Mouse (Mus musculus) stomach, embryonic 15.5 days (tissue): ENCODE measurements around the gene Snx14. TPM values are rescaled to one million over a fixed set of nuclear protein-coding genes. Genes with fewer than 3 reads are reported as not detected.

Experiments
- ATAC-seq: fragments of 200-750 bp; cut with Nextera tagmentation; 2 replicates; pipeline ENCODE4 v1.8.0; 2017; ENCODE audit warnings: low read depth, moderate number of reproducible peaks, moderate TSS enrichment; ENCODE audit not compliant: insufficient read depth, low FRiP score
- H3K27ac ChIP-seq: fragments of 300-500 bp; sonication (generic); 2 replicates; pipeline ENCODE4 v1.5.1; 2015; ENCODE audit warnings: mild to moderate bottlenecking, inconsistent platforms
- H3K27me3 ChIP-seq: fragments of 300-500 bp; sonication (generic); replicated peaks from 2 replicates; pipeline ENCODE4 v1.6.1; 2015; ENCODE audit warnings: inconsistent platforms
- H3K36me3 ChIP-seq: fragments of 300-500 bp; sonication (generic); 2 replicates; pipeline ENCODE4 v1.6.1; 2015; ENCODE audit warnings: inconsistent platforms
- H3K4me1 ChIP-seq: fragments of 300-500 bp; sonication (generic); 2 replicates; pipeline ENCODE4 v1.6.1; 2015; ENCODE audit warnings: inconsistent platforms
- H3K4me2 ChIP-seq: fragments of 300-500 bp; sonication (generic); 2 replicates; pipeline ENCODE4 v1.6.1; 2015; ENCODE audit warnings: mild to moderate bottlenecking, inconsistent platforms
- H3K4me3 ChIP-seq: fragments of 300-500 bp; sonication (generic); replicated peaks from 2 replicates; pipeline ENCODE4 v1.5.1; 2015; ENCODE audit warnings: inconsistent platforms
- H3K9ac ChIP-seq: fragments of 300-500 bp; sonication (generic); 2 replicates; pipeline ENCODE4 v1.6.1; 2015; ENCODE audit warnings: inconsistent platforms
- H3K9me3 ChIP-seq: fragments of 300-500 bp; sonication (generic); 2 replicates; pipeline ENCODE4 v1.6.1; 2016; ENCODE audit warnings: inconsistent platforms
- WGBS: fragments of 180-500 bp; shearing (Covaris S2); methylation state at CpG from one replicate; pipeline ENCODE4 v1.1.7; 2015; 5-methylcytosine and 5-hydroxymethylcytosine counted together
- polyA plus RNA-seq: library from polyadenylated mRNA; unstranded; fragments of >200 nt; fragmentation: Nextera tagmentation; extraction: Ambion mirVana; gene quantifications from 2 replicates; pipeline ENCODE4 v1.2.1, GENCODE M21; 2015

Gene Snx14
- polyA plus RNA-seq, 1 experiment from 2014 or later: 29.4 TPM

DNA sequence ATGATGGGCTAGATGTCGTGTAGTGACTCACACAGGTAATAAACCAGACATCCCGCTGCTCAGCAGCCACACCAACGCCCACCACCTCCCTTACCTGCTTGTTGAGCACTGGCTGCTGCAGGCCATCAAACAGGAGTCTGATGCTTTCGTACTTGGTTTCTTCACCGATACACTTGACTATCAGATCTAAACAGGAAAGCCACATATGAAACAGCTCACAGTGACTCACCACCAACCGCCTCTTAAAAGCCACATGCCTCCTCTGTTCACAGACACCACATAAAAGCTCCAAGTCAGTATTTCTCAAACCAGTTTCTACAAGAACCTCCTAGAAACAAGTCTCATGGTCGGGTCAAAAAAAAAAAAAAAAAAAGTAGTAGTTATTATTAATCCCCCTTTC is 58.7 kb downstream of the Snx14 start:
- 61% methylated on average over 7 of the region's 7 CpGs for WGBS
- ATAC-seq: no peak

DNA sequence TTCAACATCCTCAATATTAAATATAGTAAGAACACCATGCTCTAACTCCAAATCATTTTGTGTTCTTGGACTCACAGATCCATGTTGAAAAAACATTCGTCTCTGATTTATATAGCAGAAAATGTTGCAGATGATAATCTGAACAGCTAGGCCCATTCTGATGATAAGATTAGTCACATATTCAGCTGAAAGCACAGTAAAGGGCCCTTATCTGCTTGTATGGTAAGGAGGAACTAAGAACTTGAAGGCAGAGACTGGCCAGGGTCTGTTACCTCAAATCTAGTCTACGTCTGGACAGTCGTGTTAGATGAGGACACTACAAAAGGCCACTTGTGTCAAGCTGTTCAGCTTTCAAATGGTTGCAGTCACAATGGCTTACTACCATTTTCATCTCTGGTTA is 59.7 kb downstream of the Snx14 start:
- H3K4me1 ChIP-seq: no peaks in the 10 kb centered on the region
- H3K27ac ChIP-seq: no peak overlapping the region
- no peak overlapping the region for H3K4me2 ChIP-seq
- H3K9ac ChIP-seq: no peak overlapping the region
- ATAC-seq: no peak
- no peaks in the 10 kb centered on the region for H3K27me3 ChIP-seq
- 0 out of 2 replicates have a peak, but pooled peaks cover 7% of the 10 kb centered on the region for H3K36me3 ChIP-seq
- no peak overlapping the region for H3K4me3 ChIP-seq
- WGBS: 83% methylated on average over 3 of the region's 3 CpGs
- no peaks in the 10 kb centered on the region for H3K9me3 ChIP-seq

More for the DNA sequence above, 58.7 kb downstream of the Snx14 start:
- Histone ChIP-seq H3K9me3 (no peaks in the 10 kb centered on the region), H3K4me1 (no peaks in the 10 kb centered on the region), H3K27me3 (no peaks in the 10 kb centered on the region), H3K9ac (no peak overlapping the region), H3K4me2 (no peak overlapping the region), H3K27ac (no peak overlapping the region), H3K36me3 (0 out of 2 replicates have a peak, but pooled peaks cover 7% of the 10 kb centered on the region), H3K4me3 (no peak overlapping the region)

DNA sequence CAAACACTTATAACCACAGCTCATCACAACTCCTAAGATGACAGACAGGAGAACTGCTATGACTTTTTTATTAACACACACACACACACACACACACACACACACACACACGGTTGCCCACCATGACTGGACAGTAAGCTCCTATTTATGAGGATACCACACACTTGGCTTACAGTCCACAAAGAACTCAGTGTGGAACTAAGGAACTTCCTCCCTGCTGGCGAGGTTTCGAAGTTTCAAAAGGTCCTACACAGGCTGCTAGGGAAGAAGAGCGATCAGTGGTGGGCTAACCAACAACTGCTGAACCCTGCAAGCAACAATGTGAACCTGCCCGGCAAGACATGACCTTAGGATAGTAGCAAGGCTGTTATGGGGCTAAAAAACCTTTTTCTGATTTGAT is 61.3 kb downstream of the Snx14 start:
- no peak for ATAC-seq
- no peak overlapping the region for H3K27ac ChIP-seq
- H3K4me1 ChIP-seq: no peaks in the 10 kb centered on the region
- no peak overlapping the region for H3K9ac ChIP-seq
- WGBS: 85% methylated on average over 5 of the region's 5 CpGs
- H3K36me3 ChIP-seq: 0 out of 2 replicates have a peak, but pooled peaks cover 7% of the 10 kb centered on the region
- no peaks in the 10 kb centered on the region for H3K9me3 ChIP-seq
- H3K4me2 ChIP-seq: no peak overlapping the region
- H3K27me3 ChIP-seq: no peaks in the 10 kb centered on the region
- H3K4me3 ChIP-seq: no peak overlapping the region

DNA sequence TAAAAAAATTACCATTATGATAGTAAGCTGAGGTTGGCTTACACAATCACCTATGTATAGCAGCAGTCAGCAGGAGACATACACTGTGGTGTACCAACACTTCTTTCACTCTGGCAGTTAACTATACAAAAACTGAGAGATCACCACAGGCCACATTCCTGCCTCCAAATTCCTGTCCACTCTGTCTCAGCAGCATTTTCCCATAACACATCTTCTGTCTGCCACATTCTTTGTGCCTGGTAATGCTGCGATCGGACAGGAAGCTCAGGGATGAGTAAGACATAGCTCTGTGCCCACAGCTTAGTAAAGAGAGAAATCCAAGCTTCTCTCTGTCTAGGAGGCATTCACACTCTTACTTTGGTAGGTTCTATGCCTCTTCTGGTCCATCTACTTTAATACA is 65.8 kb downstream of the Snx14 start:
- Histone ChIP-seq H3K4me1 (no peaks in the 10 kb centered on the region), H3K4me3 (no peak overlapping the region), H3K27ac (no peak overlapping the region), H3K9me3 (no peaks in the 10 kb centered on the region), H3K9ac (no peak overlapping the region), H3K4me2 (no peak overlapping the region), H3K27me3 (no peaks in the 10 kb centered on the region), H3K36me3 (no peaks in the 10 kb centered on the region)
- ATAC-seq: no peak
- WGBS: 86% methylated on average over 2 of the region's 2 CpGs

DNA sequence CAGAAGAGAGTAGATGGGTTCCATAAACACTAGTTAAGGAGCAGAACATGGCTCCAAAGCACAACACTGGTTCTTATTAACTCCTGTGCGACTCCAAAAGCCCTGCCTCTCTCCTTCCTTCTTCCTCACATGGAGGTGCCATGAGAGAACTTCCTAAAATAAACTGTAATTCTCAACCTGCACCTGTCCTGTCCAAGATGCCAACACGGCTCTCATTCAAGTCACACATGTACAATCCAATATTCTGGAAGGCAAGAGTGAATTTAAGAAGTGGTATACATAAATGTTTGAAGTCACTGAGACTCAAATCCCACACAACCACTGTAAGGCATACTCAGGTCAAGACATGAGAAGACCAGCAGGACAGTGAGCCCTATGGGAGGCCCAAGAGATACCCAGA is 67.6 kb downstream of the Snx14 start:
- H3K9ac ChIP-seq: no peak overlapping the region
- H3K4me1 ChIP-seq: no peaks in the 10 kb centered on the region
- WGBS: 93% methylated on average over 2 of the region's 2 CpGs
- no peak for ATAC-seq
- H3K27me3 ChIP-seq: no peaks in the 10 kb centered on the region
- no peak overlapping the region for H3K4me2 ChIP-seq
- H3K36me3 ChIP-seq: no peaks in the 10 kb centered on the region
- no peak overlapping the region for H3K27ac ChIP-seq
- no peaks in the 10 kb centered on the region for H3K9me3 ChIP-seq
- H3K4me3 ChIP-seq: no peak overlapping the region

DNA sequence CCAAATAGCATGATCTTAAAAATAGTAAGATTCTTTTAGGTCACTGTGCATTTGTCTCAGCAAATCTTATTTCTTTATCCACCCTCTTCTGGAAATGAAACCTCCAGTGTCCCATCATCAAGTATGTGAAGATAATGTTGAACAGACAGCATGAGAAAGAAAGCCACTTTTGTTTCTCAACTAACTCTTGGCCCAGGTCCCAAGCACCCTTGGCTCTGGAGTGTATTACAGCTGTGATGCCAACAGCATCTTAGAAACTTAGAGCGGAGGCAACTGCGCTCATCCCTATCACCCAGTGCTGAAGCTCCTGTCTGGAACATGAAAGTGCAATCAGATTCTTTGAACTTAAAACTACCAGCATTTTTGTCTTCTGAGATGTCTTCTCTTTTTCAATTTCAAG is 69.1 kb downstream of the Snx14 start:
- Histone ChIP-seq H3K27ac (no peak overlapping the region), H3K4me3 (no peak overlapping the region), H3K36me3 (no peaks in the 10 kb centered on the region), H3K4me2 (no peak overlapping the region), H3K4me1 (no peaks in the 10 kb centered on the region), H3K27me3 (no peaks in the 10 kb centered on the region), H3K9me3 (no peaks in the 10 kb centered on the region), H3K9ac (no peak overlapping the region)
- no peak for ATAC-seq
- WGBS: 91% methylated on average over 2 of the region's 2 CpGs

DNA sequence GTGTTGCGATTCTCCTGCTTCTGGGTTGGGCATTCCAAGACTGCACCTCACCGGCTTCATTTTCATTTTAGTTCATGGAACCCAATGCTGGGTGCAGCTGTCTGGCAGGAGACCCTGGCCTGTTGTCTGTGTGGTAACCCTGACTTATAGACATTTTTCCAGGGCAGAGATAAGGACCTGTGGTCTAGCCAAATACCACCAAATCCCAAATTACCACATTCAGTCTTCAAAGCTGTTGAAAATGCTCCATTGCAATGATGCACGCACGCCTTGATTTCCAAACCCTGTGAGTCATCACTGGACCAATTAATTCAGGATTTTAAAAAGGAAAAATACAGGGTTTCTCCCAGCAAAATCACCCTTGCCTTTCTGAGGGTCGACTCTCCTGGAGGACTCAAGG is 70.3 kb downstream of the Snx14 start:
- Histone ChIP-seq H3K36me3 (no peaks in the 10 kb centered on the region), H3K27ac (no peak overlapping the region), H3K9me3 (no peaks in the 10 kb centered on the region), H3K9ac (no peak overlapping the region), H3K27me3 (no peaks in the 10 kb centered on the region), H3K4me2 (no peak overlapping the region), H3K4me1 (no peaks in the 10 kb centered on the region), H3K4me3 (no peak overlapping the region)
- ATAC-seq: no peak
- WGBS: 91% methylated on average over 5 of the region's 5 CpGs

DNA sequence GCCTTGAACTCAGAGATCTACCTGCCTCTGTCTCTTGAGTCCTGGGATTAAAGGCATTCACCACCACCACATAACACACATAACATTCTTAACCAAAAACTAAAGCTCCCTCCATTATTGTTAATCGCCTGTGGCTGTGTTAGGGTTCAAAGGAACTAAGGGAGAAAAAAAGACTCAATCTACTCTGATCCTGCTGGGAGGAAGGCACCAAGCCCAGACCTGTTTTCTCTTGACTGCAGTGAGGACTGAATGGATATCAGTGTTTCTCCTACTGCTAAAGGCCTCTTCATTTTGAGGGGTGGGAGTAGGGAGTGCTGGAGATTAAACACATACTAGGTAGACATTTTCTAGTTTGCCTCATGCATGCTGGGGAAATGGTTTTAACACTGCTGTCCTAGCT is 71.0 kb downstream of the Snx14 start:
- H3K9ac ChIP-seq: no peak overlapping the region
- H3K36me3 ChIP-seq: no peaks in the 10 kb centered on the region
- ATAC-seq: no peak
- no peak overlapping the region for H3K4me3 ChIP-seq
- no peak overlapping the region for H3K4me2 ChIP-seq
- no peaks in the 10 kb centered on the region for H3K27me3 ChIP-seq
- no peaks in the 10 kb centered on the region for H3K9me3 ChIP-seq
- 68% methylated on average over 1 of the region's 1 CpGs for WGBS
- H3K27ac ChIP-seq: no peak overlapping the region
- no peaks in the 10 kb centered on the region for H3K4me1 ChIP-seq

DNA sequence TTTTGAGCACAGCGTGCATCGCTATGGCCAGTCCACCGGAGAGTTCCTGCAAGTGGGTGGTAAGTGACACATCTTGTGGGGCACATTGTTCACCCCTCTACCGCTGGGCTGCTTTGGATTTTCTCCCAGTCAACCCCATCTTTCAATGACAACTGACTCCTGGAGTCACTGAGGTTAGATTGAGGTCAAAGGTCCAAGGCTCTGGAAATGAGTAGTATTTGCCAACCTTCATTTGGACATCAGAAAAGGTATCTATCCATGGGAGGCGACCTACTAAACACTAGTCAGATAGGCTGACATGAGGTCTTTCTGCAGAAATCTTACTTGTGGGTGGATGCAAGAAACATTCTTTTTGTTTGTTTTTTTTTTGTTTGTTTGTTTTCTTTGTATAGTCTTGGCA is 71.4 kb downstream of the Snx14 start:
- no peaks in the 10 kb centered on the region for H3K9me3 ChIP-seq
- no peak overlapping the region for H3K4me3 ChIP-seq
- no peaks in the 10 kb centered on the region for H3K4me1 ChIP-seq
- H3K4me2 ChIP-seq: no peak overlapping the region
- no peak overlapping the region for H3K9ac ChIP-seq
- 76% methylated on average over 5 of the region's 5 CpGs for WGBS
- no peaks in the 10 kb centered on the region for H3K27me3 ChIP-seq
- H3K27ac ChIP-seq: no peak overlapping the region
- H3K36me3 ChIP-seq: no peaks in the 10 kb centered on the region
- no peak for ATAC-seq

DNA sequence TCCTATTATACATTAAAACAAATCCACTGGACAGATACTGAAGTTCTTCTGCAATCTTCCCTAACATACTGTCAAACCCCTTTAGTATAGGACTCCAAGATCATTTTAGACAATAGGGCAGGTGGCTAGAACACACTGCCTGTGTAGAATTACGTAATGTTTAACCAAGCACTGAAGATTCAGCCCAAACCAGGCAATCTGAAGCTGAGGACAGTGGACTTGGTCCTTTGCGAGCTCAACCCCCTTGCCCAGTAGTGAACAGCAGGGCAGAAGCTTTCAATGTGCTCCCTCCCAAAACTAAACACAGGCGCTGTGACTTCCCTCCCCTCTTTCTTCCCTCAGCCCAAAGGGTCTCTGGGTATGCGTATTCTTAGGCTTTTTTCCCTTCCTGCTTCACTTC is 71.9 kb downstream of the Snx14 start:
- no peak overlapping the region for H3K4me2 ChIP-seq
- no peak for ATAC-seq
- WGBS: 74% methylated on average over 4 of the region's 4 CpGs

DNA sequence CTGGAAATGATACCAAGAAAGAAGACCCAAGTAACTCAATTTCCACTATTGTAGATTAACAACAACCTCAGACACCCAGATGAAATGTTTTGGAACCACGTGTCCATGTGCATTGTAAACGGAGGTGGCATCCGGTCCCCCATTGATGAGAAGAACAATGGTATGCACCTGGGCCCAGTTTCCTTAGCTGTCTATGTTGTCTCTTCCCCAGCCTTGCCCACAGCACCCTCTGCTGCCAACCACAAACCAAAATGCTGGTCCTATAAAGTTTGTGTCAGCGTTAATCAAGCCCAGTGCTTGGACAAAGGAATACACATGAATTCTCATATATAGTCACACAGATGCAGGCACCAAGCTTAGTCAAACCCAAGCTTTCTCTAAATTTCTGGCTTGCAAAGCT is 72.5 kb downstream of the Snx14 start:
- Histone ChIP-seq H3K27ac (no peak overlapping the region), H3K36me3 (no peaks in the 10 kb centered on the region), H3K9ac (no peak overlapping the region), H3K4me3 (no peak overlapping the region), H3K4me2 (no peak overlapping the region), H3K27me3 (no peaks in the 10 kb centered on the region), H3K4me1 (no peaks in the 10 kb centered on the region), H3K9me3 (no peaks in the 10 kb centered on the region)
- 81% methylated on average over 4 of the region's 4 CpGs for WGBS
- ATAC-seq: no peak

More for the DNA sequence above, 71.9 kb downstream of the Snx14 start:
- Histone ChIP-seq H3K4me3 (no peak overlapping the region), H3K4me1 (no peaks in the 10 kb centered on the region), H3K27ac (no peak overlapping the region), H3K9me3 (no peaks in the 10 kb centered on the region), H3K27me3 (no peaks in the 10 kb centered on the region), H3K36me3 (no peaks in the 10 kb centered on the region), H3K9ac (no peak overlapping the region)

DNA sequence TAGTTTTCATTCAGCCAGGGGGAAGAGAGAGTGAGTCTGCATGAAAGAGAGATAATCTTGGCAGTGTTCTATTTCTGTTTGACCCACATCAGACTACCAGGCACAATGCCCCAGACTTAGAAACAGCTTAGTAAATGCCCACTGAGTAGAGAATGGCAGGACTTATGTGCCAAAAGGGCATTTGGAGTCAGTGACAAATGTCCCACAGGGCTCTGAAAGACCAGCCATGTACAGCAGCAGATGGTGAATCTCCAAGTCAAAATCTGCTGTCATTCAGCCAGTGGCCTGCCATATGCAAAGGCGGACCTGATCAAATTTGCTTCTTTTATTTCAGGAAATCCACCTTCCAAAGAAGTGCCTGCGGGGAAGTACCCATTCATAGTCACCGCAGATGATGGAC is 75.7 kb downstream of the Snx14 start:
- H3K27ac ChIP-seq: no peak overlapping the region
- H3K4me3 ChIP-seq: no peak overlapping the region
- ATAC-seq: no peak
- H3K4me2 ChIP-seq: no peak overlapping the region
- no peaks in the 10 kb centered on the region for H3K4me1 ChIP-seq
- H3K36me3 ChIP-seq: no peaks in the 10 kb centered on the region
- H3K9ac ChIP-seq: no peak overlapping the region
- WGBS: 89% methylated on average over 3 of the region's 3 CpGs
- H3K9me3 ChIP-seq: no peaks in the 10 kb centered on the region
- H3K27me3 ChIP-seq: no peaks in the 10 kb centered on the region

DNA sequence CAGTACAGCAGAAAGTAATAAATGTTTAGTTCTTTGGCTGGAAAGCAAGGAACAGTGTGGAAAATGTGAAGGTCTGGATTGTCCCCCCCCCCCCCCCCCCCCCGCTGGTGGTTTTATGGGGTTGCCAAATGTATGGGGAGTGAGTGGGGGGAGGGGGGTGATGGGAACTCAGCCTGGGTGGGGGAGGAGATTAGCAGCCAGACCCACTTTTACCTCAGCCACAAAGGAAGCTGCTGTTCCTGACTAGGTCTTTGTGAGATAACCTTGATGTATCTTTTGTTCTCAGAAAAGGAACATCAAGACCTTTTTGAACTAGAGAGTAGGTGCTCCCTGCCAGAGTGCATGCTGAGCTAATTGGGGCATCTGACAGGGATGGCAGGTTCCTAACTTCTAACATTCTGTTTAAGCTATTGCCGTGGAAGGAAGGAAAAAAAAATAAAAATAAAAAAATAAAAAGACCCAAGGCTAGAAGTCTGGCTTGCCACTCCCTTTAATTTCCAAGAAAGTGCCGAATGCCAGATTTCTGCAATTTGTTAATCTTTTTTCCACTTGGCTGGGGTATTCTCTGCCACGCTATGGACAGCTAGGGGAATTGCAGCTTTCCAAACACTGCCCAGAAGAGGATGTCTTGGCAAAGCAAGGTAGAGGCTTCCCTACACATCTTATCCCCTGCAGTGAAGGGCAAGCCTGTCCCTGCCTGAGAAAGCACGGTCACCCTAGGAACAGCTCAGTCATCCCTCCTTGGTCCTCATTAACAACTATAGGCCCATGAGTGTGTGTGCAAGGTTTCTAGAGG is 76.5 kb downstream of the Snx14 start:
- Histone ChIP-seq H3K4me2 (no peak overlapping the region), H3K36me3 (no peaks in the 10 kb centered on the region), H3K9ac (no peak overlapping the region), H3K4me1 (no peaks in the 10 kb centered on the region), H3K27ac (no peak overlapping the region), H3K27me3 (no peaks in the 10 kb centered on the region), H3K9me3 (no peaks in the 10 kb centered on the region), H3K4me3 (no peak overlapping the region)
- 29% methylated on average over 5 of the region's 5 CpGs for WGBS
- ATAC-seq: no peak
